Mouse (Mus musculus) fibroblast of lung, adult 2 months (primary cell): ENCODE measurements around the gene Il23r.
"Not testable (repeated sequence)": the region's sequence is repeated elsewhere in the genome, so short reads cannot be mapped to it uniquely, and the experiment has no call there.

Experiments
- DNase-seq: peaks from one replicate; pipeline ENCODE4 v3.0.0-alpha.2; 2011; ENCODE audit warnings: low read depth

Il23r gene

GRCm38 (mm10) chr6:67491755-67492154 lies at the start of gene Il23r:
TSS of gene Il23r (minus strand) at chr6:67491855.
- DNase-seq: no peak

- DNase-seq: no peak
Measured at GRCm38 (mm10) chr6:67535777-67536054, 44.1 kb upstream of the Il23r start, which contains the start of gene Tacstd2. TSS of gene Tacstd2 (minus strand) at chr6:67535796.

GRCm38 (mm10) chr6:67535005-67535776 lies 43.5 kb upstream of the Il23r start:
- no peak for DNase-seq

GRCm38 (mm10) chr6:67534191-67535004 lies 42.7 kb upstream of the Il23r start:
- no peak for DNase-seq

DNA sequence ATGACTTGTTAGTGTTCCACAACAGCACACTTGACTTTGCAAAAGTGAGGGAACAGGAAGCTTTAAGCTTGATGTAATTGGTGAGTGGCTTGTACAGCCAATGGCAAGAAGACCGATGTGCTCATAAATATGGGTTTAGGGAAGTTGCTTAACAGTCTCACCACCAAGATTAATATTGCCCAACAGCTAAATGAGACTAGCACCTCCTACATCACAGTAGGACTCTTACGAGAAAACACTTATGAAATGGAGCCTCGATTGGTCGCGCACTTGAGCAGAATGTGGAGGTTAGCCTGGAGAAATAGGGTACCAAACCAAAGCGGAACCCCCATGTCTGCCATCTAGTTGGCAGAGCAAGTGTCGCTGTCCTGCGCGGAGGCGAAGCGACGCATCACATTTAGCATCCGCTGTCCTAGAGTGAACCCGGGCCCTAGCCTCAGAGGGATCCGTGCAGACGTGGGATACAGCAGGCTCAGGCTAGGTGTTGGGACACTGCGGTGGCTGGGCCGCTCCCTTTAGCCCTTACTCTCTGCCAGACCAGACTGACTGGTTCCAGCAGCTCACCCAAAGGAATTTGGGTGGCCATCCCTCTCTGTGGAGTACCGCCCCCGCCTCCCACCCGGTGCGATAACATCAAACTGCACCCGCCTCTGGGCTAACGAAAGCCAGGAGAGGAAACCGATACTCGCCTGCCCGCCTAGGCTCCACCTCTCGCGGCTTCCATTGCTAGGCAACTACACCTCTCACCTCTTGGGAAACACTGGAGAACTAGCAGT lies 41.2 kb upstream of the Il23r start:
- DNase-seq: no peak

GRCm38 (mm10) chr6:67531822-67532162 lies 40.1 kb upstream of the Il23r start:
- no peak for DNase-seq

DNA sequence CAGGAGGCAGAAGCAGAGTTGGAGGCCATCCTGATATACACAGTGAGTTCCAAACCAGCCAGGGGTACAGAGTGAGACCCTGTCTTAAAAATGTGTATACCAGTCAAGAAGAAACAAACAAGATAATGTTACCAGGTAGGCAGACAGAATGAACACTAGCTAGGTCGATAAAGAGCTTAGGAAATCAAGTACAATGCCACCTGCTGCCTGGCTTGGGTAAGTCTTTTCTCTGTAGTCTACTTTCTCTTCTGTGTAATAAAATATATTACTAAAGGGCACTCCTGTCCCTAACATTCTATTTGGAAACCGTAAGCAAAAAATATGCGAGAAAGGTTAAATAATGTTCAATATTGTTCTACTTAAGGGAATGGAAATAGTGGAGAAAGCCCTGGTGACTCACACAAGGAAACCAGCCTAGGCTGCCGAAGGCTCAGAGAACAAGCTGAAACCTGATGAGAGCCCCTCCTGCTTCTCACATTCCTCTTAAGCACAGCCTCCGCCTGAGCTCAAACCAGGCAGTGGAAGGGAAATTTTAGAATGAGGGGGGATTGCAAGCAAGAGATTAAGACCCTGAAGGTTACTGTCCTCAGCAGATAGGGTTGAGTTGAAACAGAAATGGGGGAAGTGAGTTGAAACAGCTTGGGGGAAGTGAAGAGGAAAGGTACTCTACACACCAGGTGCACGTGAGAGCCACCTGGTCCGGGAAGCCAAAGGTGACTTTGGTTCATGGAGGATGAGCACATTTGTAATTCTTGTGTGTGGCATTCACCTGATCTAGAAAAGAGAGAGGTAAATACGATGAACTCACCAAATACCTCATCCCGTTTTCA lies 39.6 kb upstream of the Il23r start:
- DNase-seq: no peak

- no peak for DNase-seq
Measured at GRCm38 (mm10) chr6:67526356-67526755, 34.7 kb upstream of the Il23r start.

GRCm38 (mm10) chr6:67510752-67511151 lies 19.1 kb upstream of the Il23r start:
- DNase-seq: no peak

GRCm38 (mm10) chr6:67501938-67502337 lies 10.3 kb upstream of the Il23r start:
- DNase-seq: not testable (repeated sequence)

DNA sequence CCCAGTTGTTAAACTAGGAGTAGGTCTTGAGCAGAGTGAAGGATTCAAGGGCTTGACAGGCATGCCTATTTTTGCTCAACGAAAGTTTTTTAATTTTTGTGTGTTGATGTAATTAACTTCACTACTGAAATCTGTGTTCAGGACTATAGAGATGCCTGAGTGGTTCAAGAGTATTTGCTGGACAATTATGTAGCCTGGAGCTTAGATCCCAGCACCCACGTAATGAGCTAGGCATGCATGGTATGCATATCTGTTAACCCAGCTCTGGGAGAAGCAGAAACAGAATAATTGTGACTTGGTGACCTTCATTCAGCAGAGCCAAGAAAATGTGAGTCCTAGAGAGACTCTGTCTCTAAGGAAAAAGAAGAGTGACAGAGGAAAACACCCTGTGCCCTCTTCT lies 10.6 kb downstream of the Il23r start:
- DNase-seq: peak; percentile 4

DNA sequence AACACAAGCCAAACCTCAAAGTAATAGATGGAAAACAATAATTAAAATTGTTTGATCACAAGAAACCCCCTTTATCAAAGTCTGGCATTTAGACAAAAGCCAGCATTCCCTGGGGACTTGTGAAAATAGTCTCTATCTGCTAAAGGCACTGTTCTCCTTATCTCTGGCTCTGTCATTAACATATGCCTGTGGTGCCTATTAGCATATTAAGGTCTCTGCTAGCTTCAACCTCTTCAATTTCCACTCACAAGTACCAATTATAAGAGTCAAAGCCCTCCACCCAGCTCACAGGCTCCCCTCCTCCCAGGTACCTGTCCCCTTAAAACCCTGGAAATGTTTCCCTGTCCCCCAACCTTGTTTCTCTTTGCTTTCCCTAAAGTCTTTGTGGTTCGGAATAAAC lies 20.4 kb downstream of the Il23r start:
- DNase-seq: no peak

DNA sequence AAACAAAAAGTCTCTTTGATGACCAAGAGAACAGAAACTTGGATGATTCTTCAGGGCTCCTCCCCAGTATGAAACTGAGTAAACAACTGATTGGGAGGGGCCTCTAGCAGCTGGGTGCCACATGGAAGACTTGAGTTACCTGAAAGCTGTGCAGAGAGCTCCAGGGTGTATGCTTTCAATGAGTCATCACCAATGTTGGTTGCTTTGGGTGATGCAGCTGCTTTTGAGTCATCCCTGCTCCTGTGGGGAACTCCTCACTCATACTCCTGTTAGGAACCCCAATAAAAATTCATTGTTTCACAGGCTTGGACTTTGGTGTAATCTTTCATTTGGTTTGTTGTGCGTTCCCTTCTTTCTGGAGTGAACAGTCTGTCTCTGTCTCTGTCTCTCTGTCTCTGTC lies 32.2 kb downstream of the Il23r start:
- no peak for DNase-seq

DNA sequence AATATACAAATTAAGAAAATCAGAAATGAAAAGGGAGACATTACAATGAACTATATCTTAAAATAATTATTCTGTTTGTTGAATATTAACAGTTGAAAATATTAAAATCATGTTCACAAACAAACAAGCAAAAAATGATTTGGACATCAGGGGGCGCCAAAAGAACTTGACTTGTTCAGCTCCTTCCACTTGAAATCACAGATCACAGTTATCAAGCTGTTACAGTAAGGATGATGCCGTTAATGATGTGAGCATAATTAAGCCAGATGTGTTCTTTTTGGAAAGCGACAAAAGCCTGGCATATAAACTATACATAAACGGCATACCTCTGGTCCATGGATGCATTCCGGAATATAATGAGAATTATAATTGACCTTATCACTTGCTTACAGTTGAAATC lies 40.3 kb downstream of the Il23r start:
- DNase-seq: peak; percentile 9

DNA sequence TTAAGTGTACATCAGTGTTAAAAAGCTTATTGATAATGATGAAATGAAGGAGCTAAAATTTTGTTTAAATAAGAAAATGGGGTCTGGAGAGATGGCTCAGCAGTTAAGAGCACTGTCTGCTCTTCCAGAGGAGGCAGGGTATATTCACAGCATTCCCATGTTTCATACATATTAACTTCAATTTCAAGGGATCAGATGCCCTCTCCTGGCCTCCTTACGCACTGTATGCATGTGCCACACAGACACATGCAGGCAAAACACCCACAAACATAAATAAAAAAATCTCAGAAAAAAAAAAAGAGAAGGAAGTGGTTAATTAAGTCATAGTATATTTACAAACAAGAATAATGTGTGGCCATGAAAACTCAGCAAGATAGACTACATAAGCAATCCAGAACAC lies 45.8 kb downstream of the Il23r start:
- DNase-seq: no peak

GRCm38 (mm10) chr6:67443124-67443523 lies 48.5 kb downstream of the Il23r start:
- DNase-seq: no peak

DNA sequence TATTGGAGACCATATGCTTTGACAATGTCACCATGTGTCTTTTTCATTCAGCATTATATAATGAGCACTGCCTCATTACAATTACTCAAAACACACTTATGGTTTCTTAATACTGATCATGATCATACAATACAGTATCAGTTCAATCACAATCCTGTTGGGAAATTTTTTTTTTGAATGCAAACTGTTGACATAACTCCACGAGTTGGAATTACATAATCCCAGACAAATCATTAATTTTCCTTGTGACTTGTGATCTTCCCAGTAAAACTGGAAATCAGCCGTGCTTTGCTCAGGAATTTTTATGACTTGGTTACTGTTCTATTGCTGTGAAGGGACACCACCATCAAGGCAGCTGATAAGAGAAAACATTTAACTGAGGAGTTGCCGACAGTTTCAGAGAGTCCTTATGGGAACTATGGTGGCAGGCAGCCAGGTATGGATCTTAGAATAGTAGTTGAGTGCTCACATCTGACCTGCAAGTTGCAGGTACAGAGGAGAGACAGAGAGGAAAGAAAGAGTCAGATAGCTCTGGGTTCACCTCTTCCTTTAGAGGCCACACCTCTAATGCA lies 53.8 kb downstream of the Il23r start:
- no peak for DNase-seq

GRCm38 (mm10) chr6:67437028-67437427 lies 54.6 kb downstream of the Il23r start:
- DNase-seq: no peak

DNA sequence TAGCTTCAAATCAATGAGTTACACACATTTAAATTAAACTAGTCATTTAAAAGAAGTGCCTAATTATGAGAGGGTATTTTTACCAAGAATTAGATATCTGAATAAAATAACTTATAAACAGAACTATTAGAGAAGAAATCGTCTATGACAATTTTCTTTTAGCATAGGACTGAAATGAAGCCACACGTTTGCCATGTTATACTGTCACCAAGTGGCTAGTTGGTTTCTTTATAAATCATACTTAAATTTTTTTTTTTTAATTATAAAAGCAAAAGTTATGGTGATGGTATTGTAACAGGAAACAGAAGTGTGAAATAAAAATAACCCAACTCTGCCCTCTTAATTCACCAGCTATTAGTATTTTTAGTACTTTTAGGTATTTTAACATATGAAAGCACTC lies 55.4 kb downstream of the Il23r start:
- DNase-seq: no peak

DNA sequence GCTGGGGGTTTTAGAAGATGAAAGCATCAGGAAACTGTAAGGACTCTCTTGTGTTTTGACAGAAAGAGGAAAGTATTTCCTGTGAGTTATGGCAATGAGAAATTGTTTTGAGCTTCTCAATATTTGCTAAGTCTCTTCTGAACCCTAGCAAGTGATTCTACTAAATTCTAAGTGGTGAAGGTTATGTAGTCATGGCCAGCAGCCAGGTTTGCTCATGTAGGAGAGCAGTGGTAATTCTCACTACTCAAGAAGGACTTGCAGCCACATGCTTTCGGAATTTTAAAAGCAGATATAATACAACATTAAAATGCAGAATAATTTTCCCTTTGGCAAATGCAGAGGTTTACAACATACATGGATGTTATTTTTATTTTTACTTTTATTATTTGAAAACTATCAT lies 55.9 kb downstream of the Il23r start:
- DNase-seq: no peak

- no peak for DNase-seq
Measured at GRCm38 (mm10) chr6:67434755-67435452, 56.8 kb downstream of the Il23r start.
